Mouse (Mus musculus): ENCODE measurements around the gene Adam19. TPM values are rescaled to one million over a fixed set of nuclear protein-coding genes. Genes with fewer than 3 reads are reported as not detected.
"Not testable (repeated sequence)": the region's sequence is repeated elsewhere in the genome, so short reads cannot be mapped to it uniquely, and the experiment has no call there.

Adam19 gene
- polyA plus RNA-seq, 1 experiment: 17.6 TPM

DNA sequence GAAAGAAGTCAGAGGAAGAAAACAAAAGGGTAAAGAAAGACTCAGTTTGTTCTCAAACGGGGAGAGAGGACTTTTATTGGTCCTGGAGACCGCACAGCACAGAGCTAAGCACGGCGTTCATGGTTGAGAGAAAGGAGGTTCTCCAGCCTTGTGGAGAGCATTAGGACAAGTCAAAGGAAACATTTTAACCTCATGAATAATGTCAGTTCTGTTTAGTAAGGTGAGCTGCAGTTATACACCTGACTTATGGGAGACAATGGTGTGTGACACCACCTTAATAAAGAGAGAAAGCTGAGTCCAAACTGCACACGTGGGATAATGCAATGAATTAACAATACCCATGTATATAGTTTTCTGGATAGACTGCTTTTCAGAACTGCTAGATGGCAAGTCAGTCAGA, 11.0 kb upstream of the Adam19 start:
- TF ChIP-seq POLR2A (IDR thresholded peaks at IDR 0.05; ENCODE audit: borderline replicate concordance, control insufficient read depth, low read depth, low read length) (no peak), CTCF (IDR thresholded peaks at IDR 0.05; ENCODE audit: control insufficient read depth, insufficient read depth, low read length) (no peak)
- no peak overlapping the region for H3K27ac ChIP-seq (ENCODE audit: control insufficient read depth, insufficient read depth, low read depth, low read length, poor library complexity)
- WGBS: 85% methylated on average over 5 of the region's 5 CpGs
- H3K4me1 ChIP-seq (ENCODE audit: control insufficient read depth, insufficient read depth, low read length): no peaks in the 10 kb centered on the region
- H3K4me3 ChIP-seq (replicated peaks; ENCODE audit: control insufficient read depth, low read depth, low read length): no peak overlapping the region

DNA sequence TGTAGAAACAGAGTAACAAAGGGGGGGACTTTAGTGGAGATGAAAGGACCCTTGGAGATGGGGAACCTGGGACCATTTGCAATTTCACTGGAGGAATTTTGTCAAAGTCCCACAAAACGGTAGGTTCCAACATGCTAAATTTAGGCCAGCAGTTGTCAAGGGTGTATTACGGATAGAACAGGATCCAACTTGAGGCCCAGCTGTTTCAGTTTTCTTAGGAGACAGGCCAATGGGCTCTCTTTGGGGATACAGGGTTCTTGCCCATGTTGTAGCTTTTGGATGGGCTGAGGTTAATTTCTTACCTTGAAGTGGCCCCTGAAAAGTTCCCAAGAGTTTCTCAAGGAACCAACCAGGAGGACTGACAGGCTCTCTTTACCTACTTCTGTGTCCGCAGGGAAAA, 8.5 kb upstream of the Adam19 start:
- TF ChIP-seq POLR2A (IDR thresholded peaks at IDR 0.05; ENCODE audit: borderline replicate concordance, control insufficient read depth, low read depth, low read length) (no peak), CTCF (IDR thresholded peaks at IDR 0.05; ENCODE audit: control insufficient read depth, insufficient read depth, low read length) (no peak)
- H3K4me3 ChIP-seq (replicated peaks; ENCODE audit: control insufficient read depth, low read depth, low read length): no peak overlapping the region
- no peaks in the 10 kb centered on the region for H3K4me1 ChIP-seq (ENCODE audit: control insufficient read depth, insufficient read depth, low read length)
- no peak overlapping the region for H3K27ac ChIP-seq (ENCODE audit: control insufficient read depth, insufficient read depth, low read depth, low read length, poor library complexity)
- 91% methylated on average over 3 of the region's 3 CpGs for WGBS

DNA sequence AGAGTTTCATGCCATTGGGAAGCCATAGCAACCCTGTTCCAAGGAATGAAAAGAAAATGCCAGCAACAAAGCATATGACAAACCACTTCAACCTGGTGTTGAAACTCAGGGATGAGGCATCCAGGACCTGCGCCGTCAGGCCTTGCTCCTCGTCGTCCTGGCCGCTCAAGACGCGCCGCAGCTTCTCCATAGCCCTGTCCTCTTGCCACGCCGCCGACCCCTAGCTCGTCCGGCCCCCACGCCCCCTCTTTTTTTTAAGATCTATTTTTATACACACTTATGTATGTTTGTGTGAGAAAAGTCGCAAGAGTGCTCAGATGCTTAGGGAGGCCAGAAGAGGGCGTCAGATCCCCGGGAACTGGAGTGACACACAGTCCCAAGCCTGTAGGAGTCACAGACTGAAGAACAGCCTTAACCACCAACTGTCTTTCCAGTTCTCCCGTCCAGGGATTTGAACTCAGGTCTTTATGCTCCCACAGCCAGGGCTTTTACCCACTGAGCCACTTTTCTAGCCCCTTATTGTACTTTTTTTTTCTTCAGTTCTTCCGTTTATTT, 3.6 kb upstream of the Adam19 start, which contains the start of gene Gm12166:
Gene Gm12166, minus strand, starts transcription at position 217 of the 555 bp plus-strand sequence.
- TF ChIP-seq CTCF (IDR thresholded peaks at IDR 0.05; ENCODE audit: control insufficient read depth, insufficient read depth, low read length): peak; percentile 86

DNA sequence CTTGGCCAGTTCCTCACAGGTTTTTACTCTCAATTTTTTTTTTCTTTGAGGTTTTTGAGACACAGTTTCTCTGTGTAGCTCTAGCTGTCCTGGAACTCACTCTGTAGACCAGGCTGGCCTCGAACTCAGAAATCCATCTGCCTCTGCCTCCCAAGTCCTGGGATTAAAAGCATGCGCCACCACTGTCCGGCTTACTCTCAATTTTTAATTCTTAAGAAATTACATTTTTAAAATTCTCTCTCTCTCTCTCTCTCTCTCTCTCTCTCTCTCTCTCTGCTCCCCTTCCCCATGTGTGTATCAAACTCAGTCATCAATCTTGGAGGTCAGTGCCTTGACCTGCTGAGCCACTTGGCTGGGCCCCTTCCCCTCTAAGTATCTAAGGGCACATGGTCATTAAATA, 2.3 kb upstream of the Adam19 start:
- WGBS: 84% methylated on average over 3 of the region's 3 CpGs

More for the DNA sequence above, 3.6 kb upstream of the Adam19 start, which contains the start of gene Gm12166:
- not testable (repeated sequence) for H3K4me1 ChIP-seq (ENCODE audit: control insufficient read depth, insufficient read depth, low read length); H3K4me3 ChIP-seq (replicated peaks; ENCODE audit: control insufficient read depth, low read depth, low read length); H3K27ac ChIP-seq (ENCODE audit: control insufficient read depth, insufficient read depth, low read depth, low read length, poor library complexity)
- WGBS: 41% methylated on average over 19 of the region's 19 CpGs

DNA sequence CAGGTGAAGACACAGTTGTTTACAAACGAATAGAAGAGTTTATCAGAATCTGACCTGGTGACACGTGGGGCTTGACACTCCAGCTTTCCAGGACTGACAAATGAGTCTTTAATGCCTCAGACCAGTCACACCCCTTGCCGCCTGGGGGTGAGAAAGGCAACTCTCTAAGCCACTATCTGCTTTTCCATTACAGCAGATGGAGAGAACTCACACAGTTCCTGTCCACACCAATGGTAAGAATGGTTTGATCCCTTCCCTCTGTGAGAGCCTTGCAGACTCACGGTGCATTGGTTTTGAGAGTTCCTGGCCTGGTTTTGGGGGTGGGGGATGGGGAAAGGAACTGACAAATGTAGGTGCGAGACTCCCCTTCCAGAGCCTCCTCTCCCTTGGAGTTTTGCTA, 1.5 kb upstream of the Adam19 start:
- Histone ChIP-seq H3K27ac (ENCODE audit: control insufficient read depth, insufficient read depth, low read depth, low read length, poor library complexity) (no peak overlapping the region), H3K4me1 (ENCODE audit: control insufficient read depth, insufficient read depth, low read length) (no peaks in the 10 kb centered on the region; the same call in 1 of the 2 replicates), H3K4me3 (replicated peaks; ENCODE audit: control insufficient read depth, low read depth, low read length) (no peak overlapping the region)
- 55% methylated on average over 5 of the region's 5 CpGs for WGBS
- no peak for TF ChIP-seq POLR2A (IDR thresholded peaks at IDR 0.05; ENCODE audit: borderline replicate concordance, control insufficient read depth, low read depth, low read length)

More for the DNA sequence above, 2.3 kb upstream of the Adam19 start:
- not testable (repeated sequence) for H3K27ac ChIP-seq (ENCODE audit: control insufficient read depth, insufficient read depth, low read depth, low read length, poor library complexity); H3K4me3 ChIP-seq (replicated peaks; ENCODE audit: control insufficient read depth, low read depth, low read length); H3K4me1 ChIP-seq (ENCODE audit: control insufficient read depth, insufficient read depth, low read length)

DNA sequence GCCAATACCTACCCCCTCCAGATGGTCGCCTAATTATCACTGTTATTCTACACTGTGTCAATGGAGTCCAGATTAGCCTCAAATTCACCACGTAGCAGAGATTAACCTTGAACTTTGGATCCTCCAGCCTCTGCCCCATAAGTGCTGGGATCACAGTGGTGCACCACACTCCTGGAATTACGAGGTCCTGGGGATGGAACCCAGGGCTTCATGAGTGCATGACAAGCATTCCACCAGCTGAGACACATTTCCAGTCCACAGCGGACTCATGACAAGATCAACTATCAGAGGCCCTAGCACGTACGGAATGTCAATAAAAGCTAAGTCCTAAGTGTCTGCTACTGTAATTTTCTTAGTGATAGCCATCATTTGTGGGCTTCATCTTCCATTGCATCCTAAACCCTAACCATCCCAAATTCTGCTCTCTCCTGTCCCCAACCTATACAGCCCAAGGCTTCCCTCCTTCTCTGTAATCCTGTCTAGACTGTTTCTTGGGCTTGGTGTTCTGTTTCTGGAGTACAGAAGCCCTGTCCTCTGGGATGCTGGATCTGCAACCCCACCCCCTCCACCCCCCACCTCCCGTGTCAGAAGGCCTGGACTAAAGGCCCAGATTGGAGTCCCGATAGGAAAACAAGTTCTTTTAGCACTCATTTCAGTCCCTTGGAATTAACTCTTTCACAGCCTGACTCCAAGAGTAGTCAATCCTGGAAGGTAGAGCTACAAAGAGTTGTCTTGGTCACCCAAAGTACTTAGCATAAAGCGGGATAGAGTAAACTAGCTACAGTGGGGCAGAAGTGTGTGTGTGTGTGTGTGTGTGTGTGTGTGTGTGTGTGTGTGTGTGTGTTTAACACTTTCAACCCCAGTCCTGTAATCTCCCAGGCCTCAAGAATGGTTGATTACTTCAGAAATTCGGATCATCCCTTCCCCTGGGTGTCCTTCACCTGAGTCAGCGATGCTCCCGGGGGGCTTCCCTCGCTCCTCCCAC, 589 bp upstream of the Adam19 start:
- 50% methylated on average over 13 of the region's 13 CpGs for WGBS
- H3K4me3 ChIP-seq (replicated peaks; ENCODE audit: control insufficient read depth, low read depth, low read length): peak overlapping the region; percentile 83
- no peak for TF ChIP-seq CTCF (IDR thresholded peaks at IDR 0.05; ENCODE audit: control insufficient read depth, insufficient read depth, low read length)
- no peak for TF ChIP-seq POLR2A (IDR thresholded peaks at IDR 0.05; ENCODE audit: borderline replicate concordance, control insufficient read depth, low read depth, low read length)
- H3K27ac ChIP-seq (ENCODE audit: control insufficient read depth, insufficient read depth, low read depth, low read length, poor library complexity): peak overlapping the region; percentile 82; the same call in 1 of the 2 replicates
- H3K4me1 ChIP-seq (ENCODE audit: control insufficient read depth, insufficient read depth, low read length): no peaks in the 10 kb centered on the region; the same call in 1 of the 2 replicates

DNA sequence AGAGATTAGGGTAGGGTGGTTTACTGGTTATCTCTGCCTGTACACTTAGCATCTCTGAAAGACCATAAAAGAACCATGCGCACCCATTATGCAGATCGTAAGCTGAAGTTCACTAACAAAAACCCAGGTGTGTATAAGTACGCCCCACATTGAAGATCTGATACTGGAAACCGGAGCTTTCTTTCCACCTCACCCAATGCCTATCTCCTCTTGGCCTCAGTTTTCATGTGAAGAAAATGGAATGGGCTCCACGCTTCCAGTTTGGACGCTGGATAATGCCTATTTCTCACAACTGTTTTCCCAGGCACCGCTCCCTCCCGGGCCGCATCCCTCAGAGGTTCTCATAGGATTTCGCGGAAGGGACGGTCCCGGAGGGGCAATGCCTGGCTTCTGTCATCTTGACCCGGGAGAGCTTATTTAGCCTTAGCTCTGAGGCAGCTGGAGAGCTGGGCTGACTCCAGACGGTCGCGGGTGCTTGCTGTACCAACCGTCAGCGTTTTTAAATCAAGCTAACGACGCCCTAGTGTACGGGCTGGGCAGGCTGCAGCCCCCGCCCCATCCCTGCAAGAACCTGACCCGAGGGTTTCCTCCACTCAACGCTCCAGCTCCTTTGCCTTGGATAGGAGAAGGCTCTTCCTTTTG, 1.1 kb downstream of the Adam19 start:
- TF ChIP-seq CTCF (IDR thresholded peaks at IDR 0.05; ENCODE audit: control insufficient read depth, insufficient read depth, low read length) (no peak), POLR2A (IDR thresholded peaks at IDR 0.05; ENCODE audit: borderline replicate concordance, control insufficient read depth, low read depth, low read length) (no peak)
- Histone ChIP-seq H3K4me1 (ENCODE audit: control insufficient read depth, insufficient read depth, low read length) (peaks cover 4% of the 10 kb centered on the region), H3K4me3 (replicated peaks; ENCODE audit: control insufficient read depth, low read depth, low read length) (peak overlapping the region; percentile 83), H3K27ac (ENCODE audit: control insufficient read depth, insufficient read depth, low read depth, low read length, poor library complexity) (peak overlapping the region; percentile 40)
- WGBS: 10% methylated on average over 25 of the region's 25 CpGs

DNA sequence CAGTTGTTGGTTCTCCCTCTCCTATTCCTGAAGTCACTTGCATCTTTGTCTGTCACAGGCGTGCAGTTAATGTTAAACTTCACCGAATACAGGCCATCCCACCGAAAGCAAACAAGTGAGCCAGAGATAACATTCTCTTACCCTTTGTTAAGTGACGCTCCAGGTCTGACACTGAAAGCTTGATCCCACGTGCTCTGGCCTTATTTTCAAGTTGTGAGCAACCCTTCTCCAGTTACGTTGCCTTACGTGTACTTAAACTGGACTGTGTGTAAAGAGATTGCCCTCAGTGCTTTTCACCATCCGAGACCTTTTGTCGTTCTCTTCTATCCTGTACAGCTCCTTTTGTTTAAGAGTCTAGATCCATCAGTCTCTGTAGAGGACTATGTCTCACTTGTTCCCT, 2.2 kb downstream of the Adam19 start:
- WGBS: 74% methylated on average over 9 of the region's 9 CpGs

More for the DNA sequence above, 2.2 kb downstream of the Adam19 start:
- peak overlapping the region; percentile 7 for H3K4me3 ChIP-seq (replicated peaks; ENCODE audit: control insufficient read depth, low read depth, low read length)
- TF ChIP-seq CTCF (IDR thresholded peaks at IDR 0.05; ENCODE audit: control insufficient read depth, insufficient read depth, low read length) (no peak), POLR2A (IDR thresholded peaks at IDR 0.05; ENCODE audit: borderline replicate concordance, control insufficient read depth, low read depth, low read length) (no peak)
- no peak overlapping the region for H3K27ac ChIP-seq (ENCODE audit: control insufficient read depth, insufficient read depth, low read depth, low read length, poor library complexity)
- H3K4me1 ChIP-seq (ENCODE audit: control insufficient read depth, insufficient read depth, low read length): peaks cover 4% of the 10 kb centered on the region
